Mouse (Mus musculus): Measurements from ENCODE around the gene Rnf167. TPM values are rescaled to one million over a fixed set of nuclear protein-coding genes. Genes with fewer than 3 reads are reported as not detected.

Rnf167 gene
- 104 and 111 TPM in 2 replicates for polyA plus RNA-seq (2015; fragmentation: Nextera tagmentation; extraction: Ambion mirVana)

DNA sequence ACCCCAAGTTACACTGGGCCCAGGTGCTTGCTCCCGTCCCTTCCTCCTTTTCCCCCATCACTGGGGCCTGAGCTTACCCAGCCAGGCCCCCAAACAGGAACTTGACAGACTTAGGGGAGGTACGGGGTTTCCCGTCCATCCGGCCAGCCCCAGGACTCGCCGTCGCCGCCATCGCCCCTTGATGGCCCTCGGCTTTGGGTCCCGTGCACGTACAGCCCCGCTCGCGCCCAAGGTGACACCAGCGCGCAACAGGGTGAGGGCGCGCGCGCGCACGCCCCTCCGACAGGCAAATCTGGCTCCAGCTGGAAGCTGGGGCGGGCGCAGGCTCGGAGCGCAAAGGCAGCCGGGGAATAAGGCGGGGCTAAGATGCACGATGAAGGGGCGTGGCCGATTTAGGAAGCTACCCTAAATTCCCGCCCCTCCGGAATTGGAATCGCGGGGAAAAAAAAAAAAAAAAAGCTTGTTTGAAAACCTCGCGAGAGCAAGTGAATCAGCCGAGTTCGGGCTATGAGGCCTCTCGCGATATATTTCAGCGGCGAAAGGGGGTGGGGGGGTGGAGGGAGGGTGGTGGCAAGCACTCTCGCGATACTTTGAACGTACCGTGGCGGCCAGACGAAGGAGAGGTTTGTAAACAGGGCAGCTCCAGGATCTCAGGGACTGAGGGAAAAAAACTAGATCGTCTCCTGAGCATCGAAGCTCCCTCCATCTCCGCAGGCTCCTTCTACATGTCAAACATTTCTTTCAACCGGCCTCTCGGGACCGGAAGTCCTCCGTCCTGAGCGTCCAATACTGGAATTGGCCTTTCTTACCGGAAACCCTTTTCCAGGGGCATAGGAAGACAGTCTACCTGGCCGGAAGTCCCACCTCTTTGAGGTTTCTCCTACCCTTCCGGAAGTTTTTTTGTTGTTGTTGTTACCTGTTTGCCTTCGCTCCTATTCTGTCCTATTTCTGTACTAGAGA lies at the start of gene Rnf167, which contains the start of gene Slc25a11:
Gene Rnf167, plus strand, starts transcription at position 545 of the 960 bp plus-strand sequence.
Gene Slc25a11, minus strand, starts transcription at position 789 of the 960 bp plus-strand sequence.
- WGBS: under 1% methylated on average over 63 of the region's 63 CpGs
- no peaks in the 10 kb centered on the region for H3K27me3 ChIP-seq (ENCODE audit: control insufficient read depth, insufficient read depth, low read length)

DNA sequence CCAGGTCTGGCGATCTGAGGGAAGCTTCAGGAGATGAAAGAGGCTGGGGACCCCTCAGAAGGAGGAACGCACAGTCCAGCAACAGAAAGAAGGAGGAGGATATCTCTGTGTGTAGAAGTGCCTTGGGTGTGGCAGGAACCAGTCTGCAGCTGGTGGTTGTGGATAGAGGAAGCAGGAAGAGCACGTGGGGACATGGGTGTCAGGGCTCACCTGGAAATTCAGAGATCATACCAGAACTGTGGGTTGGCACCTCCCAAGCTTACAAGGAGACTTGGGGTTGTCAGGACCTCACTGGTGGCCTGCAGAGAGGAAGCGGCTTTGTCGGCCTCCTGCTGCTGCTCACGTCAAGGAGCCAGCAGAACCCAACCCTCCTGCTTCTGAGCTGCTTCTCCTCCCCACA lies 49.7 kb upstream of the Rnf167 start:
- no peak for ATAC-seq (ENCODE audit: insufficient read depth, low FRiP score)
- WGBS: 79% methylated on average over 6 of the region's 6 CpGs

More for the DNA sequence above, at the start of gene Rnf167, which contains the start of gene Slc25a11:
- H3K27ac ChIP-seq (ENCODE audit: low read length): peak within 1 kb of the TSS; percentile 98
- peak within 1 kb of the TSS; percentile 93 for H3K9ac ChIP-seq (ENCODE audit: low read length)
- peak within 1 kb of the TSS; percentile 87 for H3K4me3 ChIP-seq (replicated peaks; ENCODE audit: low read length)
- no peaks in the 10 kb centered on the region for H3K9me3 ChIP-seq (replicated peaks; ENCODE audit: control insufficient read depth, low read length)
- H3K36me3 ChIP-seq (ENCODE audit: control insufficient read depth, insufficient read depth, low read length): peaks cover 19% of the 10 kb centered on the region
- ATAC-seq (ENCODE audit: insufficient read depth, low FRiP score): peak; percentile 89
- H3K4me2 ChIP-seq (ENCODE audit: low read depth, low read length): peak within 1 kb of the TSS; percentile 87
- H3K4me1 ChIP-seq (ENCODE audit: control insufficient read depth, insufficient read depth, low read length): peaks cover 47% of the 10 kb centered on the region

DNA sequence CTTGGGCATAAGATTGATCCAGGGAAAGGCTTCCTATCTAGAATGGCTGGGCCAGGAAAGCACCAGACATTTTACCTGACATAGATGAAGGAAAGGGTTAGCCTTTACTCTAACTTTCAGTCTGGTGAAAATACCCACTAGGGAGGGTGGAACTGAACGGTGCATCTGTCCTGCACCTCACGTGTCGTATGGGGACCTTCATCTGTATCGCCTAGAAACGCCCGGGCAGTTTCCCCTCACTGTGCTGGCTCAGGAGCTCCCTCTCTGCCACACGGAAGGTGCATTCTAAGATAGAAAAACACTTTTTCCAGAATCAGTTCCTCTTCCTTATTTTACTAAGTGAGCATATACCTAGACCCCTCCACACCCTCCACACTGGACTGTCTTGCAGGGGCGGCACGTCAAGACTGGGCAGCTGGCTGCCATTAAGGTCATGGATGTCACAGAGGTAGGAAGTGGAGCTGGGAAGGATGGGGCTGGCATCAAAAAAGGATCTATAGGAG lies 48.5 kb upstream of the Rnf167 start:
- Histone ChIP-seq H3K9ac (ENCODE audit: low read length) (no peak overlapping the region), H3K4me2 (ENCODE audit: low read depth, low read length) (no peak overlapping the region), H3K4me1 (ENCODE audit: control insufficient read depth, insufficient read depth, low read length) (0 out of 2 replicates have a peak, but pooled peaks cover 8% of the 10 kb centered on the region), H3K36me3 (ENCODE audit: control insufficient read depth, insufficient read depth, low read length) (0 out of 2 replicates have a peak, but pooled peaks cover 3% of the 10 kb centered on the region), H3K27me3 (ENCODE audit: control insufficient read depth, insufficient read depth, low read length) (no peaks in the 10 kb centered on the region), H3K4me3 (replicated peaks; ENCODE audit: low read length) (no peak overlapping the region), H3K27ac (ENCODE audit: low read length) (no peak overlapping the region), H3K9me3 (replicated peaks; ENCODE audit: control insufficient read depth, low read length) (no peaks in the 10 kb centered on the region)
- WGBS: 82% methylated on average over 9 of the region's 9 CpGs
- no peak for ATAC-seq (ENCODE audit: insufficient read depth, low FRiP score)

More for the DNA sequence above, 49.7 kb upstream of the Rnf167 start:
- Histone ChIP-seq H3K27ac (ENCODE audit: low read length) (no peak overlapping the region), H3K9me3 (replicated peaks; ENCODE audit: control insufficient read depth, low read length) (no peaks in the 10 kb centered on the region), H3K36me3 (ENCODE audit: control insufficient read depth, insufficient read depth, low read length) (0 out of 2 replicates have a peak, but pooled peaks cover 3% of the 10 kb centered on the region), H3K27me3 (ENCODE audit: control insufficient read depth, insufficient read depth, low read length) (no peaks in the 10 kb centered on the region), H3K4me3 (replicated peaks; ENCODE audit: low read length) (no peak overlapping the region), H3K4me2 (ENCODE audit: low read depth, low read length) (no peak overlapping the region), H3K4me1 (ENCODE audit: control insufficient read depth, insufficient read depth, low read length) (0 out of 2 replicates have a peak, but pooled peaks cover 8% of the 10 kb centered on the region), H3K9ac (ENCODE audit: low read length) (no peak overlapping the region)

- Histone ChIP-seq H3K9me3 (replicated peaks; ENCODE audit: control insufficient read depth, low read length) (no peaks in the 10 kb centered on the region), H3K4me1 (ENCODE audit: control insufficient read depth, insufficient read depth, low read length) (no peaks in the 10 kb centered on the region), H3K27me3 (ENCODE audit: control insufficient read depth, insufficient read depth, low read length) (no peaks in the 10 kb centered on the region), H3K4me2 (ENCODE audit: low read depth, low read length) (no peak overlapping the region), H3K27ac (ENCODE audit: low read length) (no peak overlapping the region), H3K4me3 (replicated peaks; ENCODE audit: low read length) (no peak overlapping the region), H3K9ac (ENCODE audit: low read length) (no peak overlapping the region), H3K36me3 (ENCODE audit: control insufficient read depth, insufficient read depth, low read length) (peaks cover 16% of the 10 kb centered on the region)
- ATAC-seq (ENCODE audit: insufficient read depth, low FRiP score): 0 out of 2 replicates have a peak, but pooled peaks have one; percentile 30
- WGBS: 52% methylated on average over 14 of the region's 14 CpGs
Measured at GRCm38 (mm10) chr11:70605024-70605566, 41.9 kb upstream of the Rnf167 start.

DNA sequence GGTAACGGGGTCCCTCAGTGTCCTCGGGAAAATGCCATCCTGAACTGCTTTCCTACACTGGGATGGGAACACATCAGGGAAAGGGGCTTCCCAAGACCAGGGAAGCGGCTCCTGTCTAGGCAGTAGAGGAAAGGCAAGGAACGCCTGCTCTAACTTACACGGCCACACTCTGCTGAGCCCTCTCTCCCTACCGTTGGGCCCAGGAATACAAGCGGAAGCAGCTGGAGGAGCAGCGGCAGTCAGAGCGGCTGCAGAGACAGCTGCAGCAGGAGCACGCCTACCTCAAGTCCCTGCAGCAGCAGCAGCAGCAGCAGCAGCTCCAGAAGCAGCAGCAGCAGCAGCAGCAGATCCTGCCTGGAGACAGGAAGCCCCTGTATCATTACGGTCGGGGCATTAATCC lies 40.3 kb upstream of the Rnf167 start:
- 72% methylated on average over 12 of the region's 12 CpGs for WGBS
- Histone ChIP-seq H3K36me3 (ENCODE audit: control insufficient read depth, insufficient read depth, low read length) (peaks cover 22% of the 10 kb centered on the region), H3K4me2 (ENCODE audit: low read depth, low read length) (no peak overlapping the region), H3K9me3 (replicated peaks; ENCODE audit: control insufficient read depth, low read length) (no peaks in the 10 kb centered on the region), H3K27ac (ENCODE audit: low read length) (no peak overlapping the region), H3K4me3 (replicated peaks; ENCODE audit: low read length) (no peak overlapping the region), H3K4me1 (ENCODE audit: control insufficient read depth, insufficient read depth, low read length) (no peaks in the 10 kb centered on the region), H3K27me3 (ENCODE audit: control insufficient read depth, insufficient read depth, low read length) (no peaks in the 10 kb centered on the region), H3K9ac (ENCODE audit: low read length) (no peak overlapping the region)
- ATAC-seq (ENCODE audit: insufficient read depth, low FRiP score): no peak

DNA sequence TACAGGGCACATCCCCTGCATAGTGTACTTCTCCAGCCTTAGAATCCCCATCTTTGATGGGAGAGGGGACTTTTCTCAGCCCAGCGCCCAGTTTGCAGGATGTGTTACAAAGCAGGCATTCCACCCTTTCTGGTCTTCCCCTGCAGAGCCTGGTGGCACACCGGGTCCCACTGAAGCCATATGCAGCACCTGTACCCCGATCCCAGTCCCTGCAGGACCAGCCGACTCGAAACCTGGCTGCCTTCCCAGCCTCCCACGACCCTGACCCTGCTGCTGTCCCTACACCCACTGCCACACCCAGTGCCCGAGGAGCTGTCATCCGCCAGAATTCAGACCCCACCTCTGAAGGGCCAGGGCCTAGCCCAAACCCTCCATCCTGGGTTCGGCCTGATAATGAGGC lies 39.4 kb upstream of the Rnf167 start:
- Histone ChIP-seq H3K27ac (ENCODE audit: low read length) (no peak overlapping the region), H3K9ac (ENCODE audit: low read length) (no peak overlapping the region), H3K4me3 (replicated peaks; ENCODE audit: low read length) (no peak overlapping the region), H3K4me2 (ENCODE audit: low read depth, low read length) (no peak overlapping the region), H3K36me3 (ENCODE audit: control insufficient read depth, insufficient read depth, low read length) (peaks cover 22% of the 10 kb centered on the region), H3K9me3 (replicated peaks; ENCODE audit: control insufficient read depth, low read length) (no peaks in the 10 kb centered on the region), H3K4me1 (ENCODE audit: control insufficient read depth, insufficient read depth, low read length) (no peaks in the 10 kb centered on the region), H3K27me3 (ENCODE audit: control insufficient read depth, insufficient read depth, low read length) (no peaks in the 10 kb centered on the region)
- no peak for ATAC-seq (ENCODE audit: insufficient read depth, low FRiP score)
- WGBS: 83% methylated on average over 9 of the region's 9 CpGs

- Histone ChIP-seq H3K9ac (ENCODE audit: low read length) (no peak overlapping the region), H3K27me3 (ENCODE audit: control insufficient read depth, insufficient read depth, low read length) (no peaks in the 10 kb centered on the region), H3K9me3 (replicated peaks; ENCODE audit: control insufficient read depth, low read length) (no peaks in the 10 kb centered on the region), H3K4me2 (ENCODE audit: low read depth, low read length) (no peak overlapping the region), H3K4me3 (replicated peaks; ENCODE audit: low read length) (no peak overlapping the region), H3K27ac (ENCODE audit: low read length) (no peak overlapping the region), H3K36me3 (ENCODE audit: control insufficient read depth, insufficient read depth, low read length) (peaks cover 25% of the 10 kb centered on the region), H3K4me1 (ENCODE audit: control insufficient read depth, insufficient read depth, low read length) (no peaks in the 10 kb centered on the region)
- ATAC-seq (ENCODE audit: insufficient read depth, low FRiP score): no peak
- 90% methylated on average over 26 of the region's 26 CpGs for WGBS
Measured at GRCm38 (mm10) chr11:70608381-70609066, 38.5 kb upstream of the Rnf167 start.

DNA sequence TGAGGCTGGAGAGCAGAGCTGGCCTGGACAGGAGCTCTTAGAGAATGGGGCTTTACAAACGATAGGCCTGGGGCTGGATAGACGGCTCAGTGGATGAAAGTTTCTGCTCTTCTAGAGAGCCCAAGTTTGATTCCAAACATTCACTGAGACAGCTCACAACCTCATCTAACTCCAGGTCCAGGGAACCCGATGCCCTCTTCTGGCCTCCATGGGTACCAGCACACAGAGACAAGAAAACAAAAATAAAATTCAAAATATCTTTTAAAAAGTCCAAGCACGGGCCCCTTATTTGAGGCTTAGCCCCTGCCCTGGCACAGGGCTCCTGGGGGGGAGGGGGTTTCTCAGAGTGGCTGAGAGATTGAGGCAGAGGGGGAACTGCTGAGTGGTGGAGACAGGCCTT lies 36.3 kb upstream of the Rnf167 start:
- H3K4me2 ChIP-seq (ENCODE audit: low read depth, low read length): no peak overlapping the region
- H3K4me3 ChIP-seq (replicated peaks; ENCODE audit: low read length): no peak overlapping the region
- 83% methylated on average over 4 of the region's 4 CpGs for WGBS
- no peak for ATAC-seq (ENCODE audit: insufficient read depth, low FRiP score)
- no peak overlapping the region for H3K9ac ChIP-seq (ENCODE audit: low read length)
- H3K9me3 ChIP-seq (replicated peaks; ENCODE audit: control insufficient read depth, low read length): no peaks in the 10 kb centered on the region
- H3K27ac ChIP-seq (ENCODE audit: low read length): no peak overlapping the region
- peaks cover 12% of the 10 kb centered on the region for H3K4me1 ChIP-seq (ENCODE audit: control insufficient read depth, insufficient read depth, low read length)
- peaks cover 25% of the 10 kb centered on the region for H3K36me3 ChIP-seq (ENCODE audit: control insufficient read depth, insufficient read depth, low read length)
- H3K27me3 ChIP-seq (ENCODE audit: control insufficient read depth, insufficient read depth, low read length): no peaks in the 10 kb centered on the region
